Mouse (Mus musculus): Measurements from ENCODE around the gene Olfr1057.
"Not testable (repeated sequence)": the region's sequence is repeated elsewhere in the genome, so short reads cannot be mapped to it uniquely, and the experiment has no call there.

Gene Olfr1057

GRCm38 (mm10) chr2:86378293-86378692 is at the start of gene Olfr1057:
Gene Olfr1057 (minus strand): TSS chr2:86378393.
- DNase-seq (ENCODE audit: low spot score in 2 of 2): no peak

- DNase-seq (ENCODE audit: low spot score in 2 of 2): not testable (repeated sequence)
Observed at GRCm38 (mm10) chr2:86426649-86427048, 48.5 kb upstream of the Olfr1057 start, which contains the start of gene Olfr1062. Gene Olfr1062 (minus strand): TSS chr2:86426749.

GRCm38 (mm10) chr2:86413950-86414349 is 35.8 kb upstream of the Olfr1057 start, which contains the start of gene Olfr1061:
Gene Olfr1061 (minus strand): TSS chr2:86414050.
- DNase-seq (ENCODE audit: low spot score in 2 of 2): no peak

- no peak for DNase-seq (ENCODE audit: low spot score in 2 of 2)
Observed at GRCm38 (mm10) chr2:86395114-86395513, 16.9 kb upstream of the Olfr1057 start.

GRCm38 (mm10) chr2:86388461-86388860 is 10.3 kb upstream of the Olfr1057 start, which contains the start of gene Olfr1058:
Gene Olfr1058 (minus strand): TSS chr2:86388561.
- DNase-seq (ENCODE audit: low spot score in 2 of 2): not testable (repeated sequence)

GRCm38 (mm10) chr2:86366342-86366741 is 11.9 kb downstream of the Olfr1057 start:
- not testable (repeated sequence) for DNase-seq (ENCODE audit: low spot score in 2 of 2)

- no peak for DNase-seq (ENCODE audit: low spot score in 2 of 2)
Observed at GRCm38 (mm10) chr2:86362369-86362768, 15.8 kb downstream of the Olfr1057 start, which contains the start of gene Olfr1056. Gene Olfr1056 (minus strand): TSS chr2:86362469.

GRCm38 (mm10) chr2:86351751-86352150 is 26.4 kb downstream of the Olfr1057 start:
- DNase-seq (ENCODE audit: low spot score in 2 of 2): not testable (repeated sequence)

- DNase-seq (ENCODE audit: low spot score in 2 of 2): no peak
Observed at GRCm38 (mm10) chr2:86350184-86350583, 28.0 kb downstream of the Olfr1057 start, which contains the start of gene Olfr1055. Gene Olfr1055 (minus strand): TSS chr2:86350284.

- DNase-seq (ENCODE audit: low spot score in 2 of 2): no peak
Observed at GRCm38 (mm10) chr2:86335333-86335732, 42.9 kb downstream of the Olfr1057 start, which contains the start of gene Olfr1054. Gene Olfr1054 (minus strand): TSS chr2:86335433.
